Mouse (Mus musculus) embryo, embryonic 9.5 days (tissue): ENCODE measurements around the gene Gnmt.
"Not testable (repeated sequence)": the region's sequence is repeated elsewhere in the genome, so short reads cannot be mapped to it uniquely, and the experiment has no call there.

Source experiments
- DNase-seq: peaks from one replicate; pipeline ENCODE4 v3.0.0-alpha.2; 2017; ENCODE audit errors: extremely low spot score

The Gnmt gene

DNA sequence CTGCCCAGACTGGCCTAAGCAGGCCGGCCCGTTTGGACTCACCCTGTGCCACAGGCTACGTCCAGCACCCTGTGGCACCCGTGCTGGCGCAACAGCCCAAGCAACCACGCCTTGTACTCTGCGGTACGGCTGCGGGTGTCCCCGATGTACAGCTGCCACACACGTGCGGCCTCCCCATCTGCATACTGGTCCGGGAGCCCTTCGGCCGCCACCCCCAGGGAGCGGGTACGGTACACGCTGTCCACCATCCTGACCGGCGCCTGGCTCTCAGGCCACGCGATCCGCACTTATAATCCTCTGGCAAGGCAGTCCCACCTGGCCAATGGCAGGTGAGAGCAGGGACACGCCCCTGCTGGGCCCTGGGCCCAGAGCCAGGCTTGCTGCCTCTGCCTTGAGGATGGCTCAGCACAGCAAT is at the start of gene Gnmt:
Gene Gnmt, minus strand, starts transcription at position 265 of the 415 bp plus-strand sequence.
- no peak for DNase-seq

DNA sequence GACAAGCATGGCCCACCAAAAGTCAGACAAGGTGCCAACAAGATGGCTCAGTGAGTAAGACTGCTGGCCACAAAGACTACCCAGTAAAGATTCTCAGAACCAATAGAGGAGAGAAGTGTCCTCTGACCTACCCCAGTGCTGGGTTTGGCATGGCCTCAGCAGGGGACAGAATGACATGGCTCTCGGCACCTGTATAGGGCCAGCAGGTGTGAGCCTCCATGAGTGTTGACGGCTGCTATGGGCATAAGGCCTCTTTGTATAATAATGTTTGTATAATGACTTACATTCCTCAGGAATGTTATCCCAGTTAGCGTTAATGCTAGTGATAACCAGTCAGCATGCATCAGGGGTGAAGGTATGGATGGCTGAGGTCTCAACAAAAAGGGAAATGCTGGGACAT is 47.1 kb upstream of the Gnmt start:
- DNase-seq, result no peak

DNA sequence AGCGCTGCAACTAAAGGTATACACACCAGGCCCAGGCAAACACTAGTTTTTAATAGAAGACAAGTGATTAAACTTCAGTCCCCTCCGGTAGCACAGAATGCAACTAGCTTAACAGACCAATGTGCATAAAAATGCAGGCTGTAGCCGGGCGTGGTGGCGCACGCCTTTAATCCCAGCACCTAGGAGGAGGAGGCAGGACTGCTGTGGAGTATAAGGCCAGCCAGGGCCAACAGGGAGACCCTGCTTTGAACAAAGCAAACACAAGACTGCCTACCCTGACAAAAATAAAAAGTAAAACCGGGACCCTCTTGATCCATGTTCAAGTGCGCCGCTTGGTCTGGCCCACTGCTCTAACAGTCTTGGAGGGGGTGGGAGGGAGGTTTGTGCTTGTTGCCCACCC is 46.1 kb upstream of the Gnmt start:
- DNase-seq, result no peak

DNA sequence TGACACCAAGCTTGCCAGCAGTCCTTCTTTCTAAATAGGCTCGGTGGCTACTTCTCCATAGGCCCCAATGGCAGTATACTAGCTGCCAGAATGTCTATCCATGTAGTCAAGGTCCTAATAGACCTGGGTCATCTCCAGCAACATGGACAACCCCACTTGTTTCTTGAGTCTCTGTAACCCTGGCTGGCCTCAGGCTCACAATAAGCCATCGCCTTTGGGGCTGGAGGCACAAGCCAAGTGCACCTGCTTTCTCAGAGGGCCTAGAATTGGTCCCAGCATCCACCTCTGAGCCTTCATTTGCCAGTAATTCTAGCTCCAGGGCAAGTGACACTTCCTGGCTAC is 45.1 kb upstream of the Gnmt start:
- no peak for DNase-seq

DNA sequence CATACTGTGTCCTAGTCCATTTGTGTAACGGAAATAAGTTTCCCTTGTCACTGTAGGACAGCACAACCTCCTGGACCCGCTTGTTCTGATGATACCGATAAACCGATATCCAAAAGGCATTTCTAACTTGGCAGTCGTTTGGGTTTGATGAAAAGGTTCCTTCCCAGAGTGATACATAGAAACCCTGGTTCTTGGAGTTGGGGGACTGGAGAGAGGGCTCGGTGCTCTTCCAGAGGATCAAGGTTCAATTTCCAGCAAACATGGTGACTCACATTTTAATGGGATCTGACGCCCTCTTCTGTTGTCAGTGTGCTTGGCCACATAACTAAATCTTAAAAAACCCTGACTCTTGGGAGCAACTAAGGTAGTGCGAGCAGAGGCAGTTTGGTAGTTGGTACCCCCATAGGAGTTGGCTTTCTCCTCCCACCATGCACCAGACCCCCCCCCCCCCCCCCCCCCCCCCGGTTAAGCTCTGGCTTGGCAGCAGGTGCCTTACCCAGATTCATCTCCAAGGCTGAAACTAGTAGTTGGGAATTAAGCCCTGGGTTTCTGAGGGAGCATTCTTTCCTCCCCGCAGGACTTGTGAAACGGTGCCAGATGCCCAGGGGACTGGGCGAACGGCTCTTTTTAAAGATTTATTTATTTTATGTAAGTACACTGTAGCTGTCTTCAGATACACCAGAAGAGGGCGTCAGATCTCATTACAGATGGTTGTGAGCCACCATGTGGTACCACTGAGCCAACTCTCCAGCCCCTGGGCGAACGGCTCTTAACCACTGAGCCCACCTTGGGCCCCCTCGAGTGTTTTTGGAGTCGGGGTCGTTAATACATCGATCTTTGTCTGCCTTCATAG is 44.5 kb upstream of the Gnmt start:
- DNase-seq, result peak; percentile 52

DNA sequence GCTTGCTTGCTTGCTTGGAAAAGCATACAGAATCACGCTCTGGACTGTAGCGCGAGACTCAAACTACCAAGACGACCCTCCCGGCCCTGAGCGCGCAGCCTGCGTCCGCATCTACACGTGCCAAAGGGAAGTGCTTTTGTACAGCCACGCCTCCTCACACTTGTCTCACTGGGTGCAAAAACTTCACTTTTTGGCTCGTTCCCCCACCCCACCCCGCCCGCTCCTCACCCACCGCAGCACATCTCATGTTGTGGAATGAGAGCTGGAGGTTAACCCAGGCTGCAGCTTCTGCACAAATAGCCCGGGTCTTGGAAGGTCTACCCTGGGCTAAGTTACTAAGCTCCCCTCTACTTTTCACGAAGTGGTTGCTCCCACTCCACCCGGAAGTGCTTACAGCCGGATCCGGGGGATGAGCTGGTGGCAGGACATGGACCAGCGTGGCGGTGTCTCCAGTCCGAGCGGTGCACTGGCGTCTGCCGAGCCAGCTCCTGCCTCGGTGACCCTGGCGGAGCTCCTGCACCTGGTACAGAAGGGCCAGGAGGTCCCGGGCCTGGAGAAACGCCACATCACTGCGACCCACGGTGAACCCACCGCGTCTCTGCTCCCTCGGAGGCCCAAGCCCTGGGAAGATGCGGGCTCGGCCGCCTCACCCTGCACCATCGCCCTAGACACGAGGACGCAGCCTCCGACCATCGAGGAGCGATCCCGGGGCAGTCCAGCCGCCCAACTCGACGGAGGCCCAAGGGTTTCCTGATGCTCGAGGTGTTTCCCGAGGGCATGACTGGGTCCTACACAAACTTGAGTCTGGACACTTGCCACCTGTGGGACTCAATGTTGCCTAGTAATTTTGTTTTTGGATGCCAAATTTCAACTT is 43.7 kb upstream of the Gnmt start, which contains the start of gene 2310039H08Rik:
Gene 2310039H08Rik, plus strand, starts transcription at position 232 of the 874 bp plus-strand sequence.
- peak; percentile 92 for DNase-seq

DNA sequence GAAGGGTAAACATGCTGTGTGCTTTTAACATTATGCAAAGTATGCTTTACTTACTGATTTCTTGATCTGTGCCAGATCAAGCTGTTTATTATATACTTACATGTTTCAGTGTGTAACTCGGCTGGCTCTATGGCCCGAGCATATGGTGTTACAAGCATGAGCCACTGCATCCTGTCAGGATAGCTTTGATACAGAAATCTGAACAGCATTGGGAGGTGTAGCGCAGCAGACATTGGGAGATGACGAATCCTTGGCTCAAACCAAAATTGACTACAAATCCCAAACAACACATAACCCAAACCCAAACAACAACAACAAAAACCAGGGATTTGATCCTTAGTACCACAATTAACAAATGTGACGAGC is 43.1 kb upstream of the Gnmt start:
- DNase-seq, result no peak

DNA sequence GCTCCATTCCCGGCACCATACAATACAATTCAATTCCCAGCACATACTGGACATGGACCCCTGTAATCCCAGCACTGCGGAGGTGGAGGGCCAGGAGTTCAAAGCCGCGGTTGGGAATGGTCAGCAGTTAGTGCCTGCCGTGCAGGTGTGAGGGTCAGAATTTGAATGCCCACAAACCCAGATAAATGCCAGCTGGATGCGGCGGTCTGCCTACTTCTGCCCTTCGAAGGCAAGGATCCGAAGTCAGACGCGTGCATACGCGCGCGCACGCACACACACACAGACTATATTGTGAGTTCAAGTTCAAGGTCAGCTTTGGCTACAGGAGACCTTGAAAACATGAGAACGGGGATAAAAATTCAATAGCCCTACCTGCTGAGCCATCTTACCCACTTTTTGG is 42.6 kb upstream of the Gnmt start:
- no peak for DNase-seq

DNA sequence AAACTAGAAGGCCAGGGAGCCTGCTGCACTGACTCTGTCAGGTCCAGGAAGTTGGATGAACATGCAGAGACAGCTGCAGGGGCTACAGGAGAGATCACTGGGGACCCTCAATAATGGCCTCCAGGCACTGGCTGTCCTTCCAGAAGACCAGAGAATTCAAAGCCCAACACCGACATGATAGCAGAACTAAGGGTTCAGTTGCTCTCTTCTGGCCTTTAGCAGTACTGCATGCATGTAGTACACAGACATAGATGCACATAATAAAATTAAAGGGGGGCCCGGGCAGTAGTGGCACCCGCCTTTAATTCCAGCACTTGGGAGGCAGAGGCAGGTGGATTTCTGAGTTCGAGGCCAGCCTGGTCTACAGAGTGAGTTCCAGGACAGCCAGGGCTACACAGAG is 42.1 kb upstream of the Gnmt start:
- no peak for DNase-seq

DNA sequence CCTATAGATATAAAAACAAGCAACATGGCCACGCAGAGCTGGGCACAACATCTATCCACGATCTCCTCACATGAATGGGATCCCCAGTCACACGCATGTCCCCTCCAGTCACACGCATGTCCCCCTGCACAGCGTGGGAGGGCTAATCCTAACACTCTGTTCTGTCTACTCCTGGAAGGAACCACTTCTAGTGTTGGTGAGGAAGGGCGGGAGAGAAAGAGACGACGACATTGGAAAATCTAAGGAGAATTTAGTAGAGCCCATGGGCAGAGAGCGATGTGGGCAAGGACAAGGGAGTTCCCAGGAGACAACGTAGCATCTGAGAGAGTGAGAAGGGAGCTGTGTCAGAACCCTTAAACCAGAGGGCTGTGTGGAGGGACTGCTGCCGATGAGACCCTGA is 41.6 kb upstream of the Gnmt start:
- DNase-seq, result no peak

DNA sequence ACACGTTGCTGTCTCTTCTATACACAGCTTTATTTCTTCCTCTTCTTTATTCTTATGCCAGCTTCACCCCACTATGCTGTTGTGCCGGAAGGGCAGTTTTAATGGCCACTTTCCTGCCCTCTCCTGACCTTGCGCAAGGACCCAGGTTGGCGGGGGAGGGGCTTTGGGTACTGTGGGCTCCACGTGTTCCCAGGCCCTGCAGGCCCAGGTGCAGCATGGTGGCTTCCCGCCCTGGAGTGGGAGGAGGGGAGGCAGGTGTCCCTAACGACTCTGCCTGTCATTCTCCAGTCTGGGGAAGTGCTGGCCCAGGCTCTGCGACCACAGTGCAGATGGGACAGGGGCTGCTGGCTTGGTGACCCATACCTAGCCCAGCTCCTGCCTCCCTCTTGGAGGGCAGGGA is 38.9 kb upstream of the Gnmt start:
- DNase-seq, result no peak

DNA sequence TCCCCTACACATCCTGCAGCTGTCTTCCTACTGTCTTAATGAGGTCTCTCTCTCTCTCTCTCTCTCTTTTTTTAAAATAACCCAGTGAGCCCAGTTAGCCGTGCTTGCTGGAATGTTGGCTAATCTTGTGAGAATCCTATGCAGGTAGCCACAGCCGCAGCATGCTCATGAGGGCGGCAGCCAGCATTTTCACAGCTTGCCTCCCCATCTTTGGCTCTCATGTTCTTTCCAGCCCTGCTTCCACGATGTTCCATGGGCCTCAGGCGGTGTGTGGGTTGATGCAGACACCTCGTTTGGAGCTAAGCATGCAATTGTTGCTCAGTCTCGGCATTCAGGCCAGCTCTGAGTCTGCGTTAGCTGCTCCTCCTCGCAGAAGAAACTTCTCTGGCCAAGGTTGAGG is 35.9 kb upstream of the Gnmt start:
- not testable (repeated sequence) for DNase-seq

DNA sequence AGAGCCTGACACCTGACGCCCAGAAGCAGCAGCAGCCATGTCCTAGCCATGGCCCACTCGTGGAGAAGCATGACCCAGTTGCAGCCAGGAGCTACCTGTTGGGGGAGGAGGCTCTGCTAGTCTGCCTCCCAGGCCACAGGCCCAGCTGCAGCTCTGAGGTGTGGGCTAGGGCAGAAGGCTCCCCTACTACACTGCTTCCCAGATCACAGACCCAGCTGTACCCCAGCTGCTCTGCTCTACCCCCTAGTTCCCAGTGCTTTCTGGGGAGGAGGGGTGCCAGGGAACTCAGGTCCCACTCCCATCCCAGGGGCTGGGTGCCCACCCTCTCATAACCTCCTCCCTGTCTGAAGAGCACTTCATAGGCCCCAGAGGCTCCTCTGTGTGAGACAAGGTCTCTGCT is 34.6 kb upstream of the Gnmt start, which contains the start of gene Ptcra:
Gene Ptcra, minus strand, starts transcription at position 169 of the 400 bp plus-strand sequence.
- no peak for DNase-seq

DNA sequence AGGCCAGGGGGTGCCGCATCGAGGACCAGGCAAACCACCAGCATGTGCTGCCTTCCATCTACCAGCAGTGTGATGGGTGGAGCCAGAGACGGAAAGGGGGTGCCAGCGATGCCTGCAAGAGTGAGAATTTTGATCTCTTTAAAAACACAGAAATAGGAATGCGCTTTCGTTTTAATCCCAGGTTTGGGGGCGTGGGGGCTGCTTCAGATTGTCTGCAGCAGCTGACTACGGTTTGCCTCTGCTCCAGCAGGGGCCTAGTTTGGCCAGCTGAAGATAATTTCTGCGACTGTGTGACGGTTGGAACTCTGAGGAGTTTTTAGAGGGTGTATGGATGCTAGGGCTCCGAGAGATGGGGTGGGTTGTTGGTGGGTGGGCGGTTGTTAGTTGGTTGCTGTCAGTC is 29.8 kb upstream of the Gnmt start:
- DNase-seq, result no peak

DNA sequence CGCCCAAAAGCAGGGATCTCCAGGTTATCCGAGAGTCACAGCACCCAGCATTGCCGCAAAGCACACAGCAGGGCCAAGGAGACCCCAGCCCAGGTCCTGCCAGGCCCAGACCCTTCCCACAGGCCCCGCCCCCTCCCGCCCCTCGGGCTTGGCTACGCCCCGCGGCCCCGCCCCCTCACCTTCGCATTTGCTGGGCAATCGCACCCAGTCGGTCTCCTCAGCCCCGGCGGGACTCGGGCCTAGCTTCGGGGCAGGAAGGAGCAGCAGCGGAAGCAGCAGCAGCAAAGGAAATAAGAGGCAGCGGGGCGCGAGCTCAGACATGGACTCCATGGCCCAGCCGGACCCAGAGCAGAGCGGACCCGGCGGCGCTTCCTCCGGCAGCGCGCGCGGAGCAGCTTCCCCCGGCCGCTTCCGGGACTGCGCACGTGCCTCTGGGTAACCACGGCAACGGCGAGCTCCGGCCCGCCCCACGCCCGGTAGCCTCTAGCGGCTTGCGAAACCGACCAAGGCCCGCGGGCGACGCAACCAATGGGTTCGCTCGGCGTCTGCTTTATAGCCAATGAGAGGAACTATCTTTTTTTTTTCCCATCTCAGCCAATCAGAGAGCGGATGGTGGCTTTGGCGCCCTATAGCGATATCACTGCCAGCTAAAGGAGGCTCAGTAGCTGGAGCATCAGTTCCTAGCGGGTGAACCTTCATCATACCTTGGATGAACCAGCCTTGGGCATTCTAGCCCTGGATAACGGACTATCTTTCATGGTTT is 23.0 kb upstream of the Gnmt start, which contains the start of gene Cnpy3:
Gene Cnpy3, minus strand, starts transcription at position 421 of the 763 bp plus-strand sequence.
- peak; percentile 98 for DNase-seq

DNA sequence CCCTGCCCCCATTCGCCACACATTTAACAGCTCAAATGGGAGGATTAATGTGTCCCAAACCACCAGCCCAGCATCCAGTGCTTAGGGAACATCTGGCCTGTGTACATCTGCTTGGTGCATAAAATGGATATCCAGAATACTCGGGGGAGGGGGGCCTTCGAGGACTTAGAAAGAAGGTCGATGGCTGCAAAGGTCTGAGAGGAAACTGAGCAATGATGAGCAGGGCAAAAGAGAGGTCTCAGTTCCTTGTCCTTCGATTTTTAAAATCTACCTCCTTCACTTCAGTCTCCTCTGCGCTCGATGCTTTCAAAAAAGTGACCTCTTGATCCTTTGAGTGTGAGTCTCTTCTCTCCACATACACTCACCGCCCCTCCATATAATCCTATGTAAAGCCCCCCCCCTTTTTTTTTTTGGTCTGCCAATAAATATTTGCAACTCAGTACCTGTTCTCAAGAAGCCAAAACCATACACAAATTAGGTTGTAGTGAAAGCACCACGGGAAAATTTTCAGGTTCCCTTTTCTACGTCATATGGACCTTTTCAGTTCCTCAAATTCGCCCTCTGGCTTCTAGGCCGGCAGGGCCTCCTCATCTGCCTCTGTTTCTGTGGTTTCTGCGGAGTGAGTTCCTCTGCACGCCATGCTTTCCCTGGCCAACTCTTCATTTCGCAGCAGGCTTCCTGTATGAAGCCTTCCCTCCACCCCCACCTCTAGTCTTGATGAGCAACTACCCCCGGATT is 22.3 kb upstream of the Gnmt start:
- no peak for DNase-seq

DNA sequence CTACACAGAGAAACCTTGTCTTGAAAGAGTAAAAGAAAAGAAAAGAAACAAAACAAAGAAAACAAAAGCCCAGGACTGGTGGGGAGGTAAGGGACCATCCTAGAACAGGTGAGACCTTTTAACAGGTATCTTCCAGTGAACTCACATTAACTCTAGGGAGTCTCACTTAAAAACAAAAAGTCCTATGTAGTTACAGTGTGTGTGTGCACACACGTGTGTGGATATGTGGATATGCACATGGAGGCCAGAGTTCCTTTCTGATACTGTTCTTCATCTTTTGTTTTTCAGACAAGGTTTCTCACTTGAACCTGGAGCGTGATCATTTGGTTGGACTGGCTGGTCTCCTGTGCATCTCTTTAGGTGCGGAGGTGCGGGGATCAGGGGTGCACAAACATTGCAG is 21.6 kb upstream of the Gnmt start:
- no peak for DNase-seq

DNA sequence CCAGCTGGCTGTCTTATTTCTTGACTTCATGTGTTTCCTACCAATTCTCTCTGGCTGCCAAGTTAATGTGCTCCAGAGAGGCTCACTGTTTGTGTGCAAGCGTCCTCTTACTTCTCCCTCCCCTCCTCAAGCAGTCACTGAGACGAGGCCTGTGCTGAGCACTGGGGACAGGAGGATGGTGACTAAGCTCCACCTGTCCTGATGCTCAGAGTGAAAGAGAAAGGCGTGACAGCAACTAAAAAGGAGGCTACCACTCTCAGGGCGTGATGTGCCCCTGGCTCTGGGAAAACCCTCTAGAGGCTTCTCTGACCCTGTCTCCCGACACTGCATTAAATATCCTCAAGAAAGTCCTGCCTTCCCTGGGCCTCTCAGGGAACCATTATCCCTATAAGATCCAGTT is 20.3 kb upstream of the Gnmt start:
- DNase-seq, result no peak

DNA sequence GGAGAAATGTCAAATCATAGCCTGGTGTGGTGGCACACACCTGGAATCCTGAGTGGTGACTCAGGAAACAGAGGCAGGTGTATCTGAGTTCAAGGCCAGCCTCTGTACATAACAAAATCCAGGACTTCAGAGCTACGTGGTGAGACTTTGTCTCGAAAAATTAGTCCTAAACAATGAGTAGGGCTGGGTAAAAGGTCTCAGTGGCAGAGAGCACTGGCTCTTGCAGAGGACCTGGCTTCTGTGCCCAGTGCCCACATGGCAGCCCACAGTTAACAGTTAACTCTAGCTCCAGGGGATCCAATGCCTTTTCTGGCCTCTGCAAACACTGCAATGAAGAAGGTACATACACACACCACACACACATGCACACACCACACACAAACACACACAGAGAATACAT is 18.8 kb upstream of the Gnmt start:
- no peak for DNase-seq

DNA sequence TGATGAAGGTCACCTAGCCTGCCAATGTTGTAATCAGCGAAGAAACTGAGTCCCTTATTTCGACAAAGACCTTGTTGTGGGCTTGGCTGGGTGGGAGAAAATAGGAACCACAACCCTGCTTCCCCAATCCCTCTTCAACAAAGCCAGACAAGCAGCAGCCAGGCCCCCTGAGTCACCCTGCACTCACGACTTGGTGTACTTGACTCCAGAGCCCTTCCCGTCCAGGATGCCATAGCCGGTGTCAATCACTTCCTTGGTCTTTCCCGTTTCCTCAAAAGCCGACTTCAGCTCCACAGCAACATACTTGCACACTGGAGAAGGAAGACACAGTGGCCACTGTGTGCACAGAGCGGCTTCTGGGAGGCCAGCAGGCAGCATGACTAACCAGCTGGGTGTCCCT is 18.3 kb upstream of the Gnmt start:
- DNase-seq, result no peak

DNA sequence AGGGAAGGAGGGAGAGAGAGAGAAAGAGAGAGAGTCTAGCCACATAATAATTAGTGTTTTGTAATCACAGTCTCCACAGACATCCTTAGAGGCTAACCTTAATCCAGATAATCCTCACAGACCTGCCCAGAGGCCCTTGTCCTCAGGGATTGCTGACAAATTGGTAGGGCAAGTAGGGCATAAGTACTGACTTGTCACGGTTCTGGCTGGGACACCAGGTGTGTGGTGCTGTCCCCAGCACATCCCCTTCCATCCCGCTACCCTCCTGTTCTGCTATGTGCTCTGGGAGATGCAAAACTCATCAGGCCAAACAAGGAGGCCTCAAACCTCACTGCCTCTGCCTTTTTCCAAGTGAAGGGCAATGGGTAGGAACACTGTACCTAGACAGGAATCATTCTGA is 16.5 kb upstream of the Gnmt start:
- DNase-seq, result no peak
